Mouse (Mus musculus) liver, embryonic 14.5 days (tissue): ENCODE measurements at regions not wholly inside any gene's neighbourhood (a gene's known extent, or its start where the extent isn't known, plus 50 kb on each side); places are given as distances from the start of the nearest gene placed in this dataset.
A peak's percentile ranks its signal among the peaks of the same experiment; 100 is the strongest.

Experiments
- ATAC-seq: fragments of 200-750 bp; cut with Nextera tagmentation; 2 replicates; pipeline ENCODE4 v1.8.0; 2017; ENCODE audit warnings: moderate number of reproducible peaks, mild to moderate bottlenecking, moderate library complexity; ENCODE audit not compliant: insufficient read depth
- DNase-seq, 3 experiments: peaks; one replicate each; pipeline ENCODE4 v3.0.0-alpha.2; 2012 to 2013; ENCODE audit warnings: low read depth in 3 of 3, low spot score in 3 of 3
- H3K27ac ChIP-seq: fragments of 300-500 bp; sonication (generic); 2 replicates; pipeline ENCODE4 v1.5.1; 2014; ENCODE audit warnings: moderate library complexity, mild to moderate bottlenecking, control low read depth, inconsistent platforms
- H3K27me3 ChIP-seq: fragments of 300-500 bp; sonication (generic); 2 replicates; pipeline ENCODE4 v1.6.1; 2014; ENCODE audit warnings: mild to moderate bottlenecking, low read length, moderate library complexity; ENCODE audit not compliant: control insufficient read depth, insufficient read depth
- H3K36me3 ChIP-seq: fragments of 300-500 bp; sonication (generic); replicated peaks from 2 replicates; pipeline ENCODE4 v1.6.1; 2014; ENCODE audit warnings: low read depth; ENCODE audit not compliant: control insufficient read depth, insufficient read depth
- H3K4me1 ChIP-seq, 2 experiments: fragments of 200-500 bp in 1 of 2; fragments of 300-500 bp in 1 of 2; sonication (generic) in 1 of 2; replicated peaks; 2 replicates each; pipeline ENCODE4 v1.6.1; 2012 to 2014; ENCODE audit warnings: antibody characterized with exemption in 1 of 2, inconsistent platforms in 1 of 2, low read length in 1 of 2; ENCODE audit not compliant: control insufficient read depth in 2 of 2, insufficient read depth in 2 of 2
- H3K4me2 ChIP-seq: fragments of 300-500 bp; sonication (generic); 2 replicates; pipeline ENCODE4 v1.6.1; 2014; ENCODE audit warnings: low read depth, mild to moderate bottlenecking, control low read depth, moderate library complexity
- H3K4me3 ChIP-seq, 2 experiments: fragments of 200-500 bp in 1 of 2; fragments of 300-500 bp in 1 of 2; sonication (generic) in 1 of 2; 2 replicates each; pipeline ENCODE4 v1.5.1; 2012 to 2014; ENCODE audit warnings: low read depth in 2 of 2, low read length in 2 of 2, mild to moderate bottlenecking in 2 of 2, control low read depth in 1 of 2, inconsistent platforms in 1 of 2, moderate library complexity in 1 of 2; ENCODE audit not compliant: insufficient read depth in 1 of 2
- H3K9ac ChIP-seq: fragments of 300-500 bp; sonication (generic); replicated peaks from 2 replicates; pipeline ENCODE4 v1.6.1; 2014; ENCODE audit warnings: mild to moderate bottlenecking, control low read depth, moderate library complexity
- H3K9me3 ChIP-seq: fragments of 300-500 bp; sonication (generic); 2 replicates; pipeline ENCODE4 v1.6.1; 2016; ENCODE audit warnings: low read length, mixed read lengths; ENCODE audit not compliant: control insufficient read depth
- CTCF ChIP-seq: IDR thresholded peaks from 2 replicates; pipeline ENCODE4 v1.5.1; 2016; ENCODE audit warnings: antibody characterized with exemption, low read depth, control low read depth
- EP300 ChIP-seq: IDR thresholded peaks from 2 replicates; pipeline ENCODE4 v1.6.1; 2016; ENCODE audit warnings: antibody characterized with exemption, low read depth
- WGBS: fragments of 180-500 bp; shearing (Covaris S2); extraction: QIAGEN DNeasy Blood & Tissue Kit; methylation state at CpG from one replicate; pipeline ENCODE4 v1.1.7; 2014; ENCODE audit not compliant: insufficient replicate concordance; 5-methylcytosine and 5-hydroxymethylcytosine counted together

DNA sequence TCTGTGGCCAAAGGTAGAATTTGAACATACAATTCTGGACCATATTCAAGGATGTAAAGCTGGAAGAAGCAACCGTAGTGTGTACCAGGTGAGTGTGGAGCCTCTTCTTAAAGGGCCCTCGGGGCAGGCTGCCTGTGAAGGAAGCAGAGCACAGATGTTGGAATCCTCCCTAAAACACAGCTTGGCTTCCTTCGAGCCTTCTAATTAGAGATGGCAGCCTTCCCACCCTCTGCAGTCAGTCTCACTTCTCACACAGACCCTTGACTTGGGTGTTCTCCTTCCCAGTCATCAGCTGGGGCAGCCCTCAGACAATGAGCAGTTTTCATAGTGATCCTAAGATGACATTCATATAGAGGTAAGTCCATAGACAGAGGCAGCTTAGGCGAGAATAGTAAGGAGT lies 371.7 kb upstream of the Gm10131 start:
- no peak for TF ChIP-seq EP300
- TF ChIP-seq CTCF = no peak
- WGBS = 47% methylated on average over 4 of the region's 4 CpGs

DNA sequence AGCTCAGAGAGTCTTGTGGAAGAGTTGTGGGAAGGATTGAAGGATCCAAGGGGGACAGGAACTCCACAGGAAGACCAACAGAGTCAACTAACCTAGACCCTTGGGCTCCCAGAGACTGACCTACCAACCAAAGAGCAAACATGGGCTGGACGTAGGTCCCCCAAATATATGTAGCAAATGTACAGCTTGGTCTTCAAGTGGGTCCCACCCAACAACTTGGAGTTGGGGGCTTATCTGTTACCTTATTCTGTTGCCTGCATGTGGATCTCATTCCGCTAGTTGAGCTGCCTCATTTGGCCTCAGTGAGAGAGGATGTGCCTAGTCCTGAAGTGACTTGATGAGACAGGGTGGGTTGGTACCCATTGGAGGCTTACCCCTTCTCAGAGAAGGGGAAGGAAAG lies 371.1 kb upstream of the Gm10131 start:
- DNase-seq = no peak
- 54% methylated on average over 2 of the region's 2 CpGs for WGBS
- ATAC-seq = no peak
- Histone ChIP-seq H3K9me3 (no peaks in the 10 kb centered on the region), H3K27ac (no peak overlapping the region), H3K4me1 (no peaks in the 10 kb centered on the region), H3K27me3 (no peaks in the 10 kb centered on the region), H3K4me3 (no peak overlapping the region), H3K4me2 (no peak overlapping the region), H3K9ac (no peak overlapping the region), H3K36me3 (no peaks in the 10 kb centered on the region)
- no peak for TF ChIP-seq CTCF
- no peak for TF ChIP-seq EP300

More for the DNA sequence above, 371.7 kb upstream of the Gm10131 start:
- Histone ChIP-seq H3K9me3 (no peaks in the 10 kb centered on the region), H3K9ac (no peak overlapping the region), H3K4me1 (no peaks in the 10 kb centered on the region), H3K27me3 (no peaks in the 10 kb centered on the region), H3K36me3 (no peaks in the 10 kb centered on the region), H3K27ac (no peak overlapping the region), H3K4me2 (no peak overlapping the region), H3K4me3 (no peak overlapping the region)
- DNase-seq (no peak), ATAC-seq (no peak)

DNA sequence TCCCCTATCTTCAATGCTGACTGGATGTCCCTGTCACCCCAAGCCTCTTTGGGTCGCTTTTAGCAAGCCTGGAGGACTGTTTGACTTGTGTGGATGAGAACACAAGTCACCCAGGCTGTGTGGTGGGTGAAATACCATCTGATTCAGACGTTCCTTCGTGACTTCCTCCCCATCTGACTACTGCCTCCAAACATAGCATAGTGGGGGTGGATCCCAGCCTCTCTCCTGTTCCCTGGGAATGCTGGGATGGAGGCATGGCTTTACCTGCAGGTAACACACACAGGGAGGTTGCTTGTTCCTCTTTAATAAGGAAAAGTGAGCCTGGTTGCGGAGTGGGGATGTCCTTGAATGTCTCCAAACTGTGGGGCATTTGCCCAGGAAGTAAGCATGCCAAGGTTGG lies 369.0 kb upstream of the Gm10131 start:
- Histone ChIP-seq H3K4me2 (no peak overlapping the region), H3K36me3 (no peaks in the 10 kb centered on the region), H3K4me3 (no peak overlapping the region), H3K9me3 (no peaks in the 10 kb centered on the region), H3K9ac (no peak overlapping the region), H3K27me3 (no peaks in the 10 kb centered on the region), H3K27ac (no peak overlapping the region), H3K4me1 (no peaks in the 10 kb centered on the region)
- 39% methylated on average over 4 of the region's 4 CpGs for WGBS
- TF ChIP-seq EP300 (no peak), CTCF (no peak)
- DNase-seq (no peak), ATAC-seq (no peak)

DNA sequence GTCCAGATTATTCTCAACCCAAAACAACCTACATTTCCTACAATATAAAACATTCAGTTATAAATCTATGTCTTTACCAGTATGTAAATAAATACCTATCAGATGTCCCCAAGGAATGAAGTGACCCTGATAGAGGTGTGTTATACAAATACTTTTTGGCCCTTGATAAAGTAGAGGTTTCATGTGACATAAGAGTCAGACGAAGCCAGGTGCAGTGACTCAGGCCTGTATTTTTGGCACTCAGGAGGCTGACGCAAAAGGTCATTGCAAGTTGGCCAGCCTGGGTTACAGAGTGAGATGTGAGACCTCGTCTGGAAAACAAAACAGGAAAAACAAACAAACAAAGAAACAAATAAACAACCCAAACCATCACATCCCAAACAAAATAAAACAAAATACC lies 367.4 kb upstream of the Gm10131 start:
- H3K27ac ChIP-seq = no peak overlapping the region
- H3K9ac ChIP-seq = no peak overlapping the region
- no peak for TF ChIP-seq CTCF
- ATAC-seq (no peak), DNase-seq (no peak)
- no peaks in the 10 kb centered on the region for H3K9me3 ChIP-seq
- H3K4me1 ChIP-seq = no peaks in the 10 kb centered on the region
- no peak overlapping the region for H3K4me2 ChIP-seq
- no peak overlapping the region for H3K4me3 ChIP-seq
- no peaks in the 10 kb centered on the region for H3K27me3 ChIP-seq
- 39% methylated on average over 3 of the region's 3 CpGs for WGBS
- no peaks in the 10 kb centered on the region for H3K36me3 ChIP-seq

DNA sequence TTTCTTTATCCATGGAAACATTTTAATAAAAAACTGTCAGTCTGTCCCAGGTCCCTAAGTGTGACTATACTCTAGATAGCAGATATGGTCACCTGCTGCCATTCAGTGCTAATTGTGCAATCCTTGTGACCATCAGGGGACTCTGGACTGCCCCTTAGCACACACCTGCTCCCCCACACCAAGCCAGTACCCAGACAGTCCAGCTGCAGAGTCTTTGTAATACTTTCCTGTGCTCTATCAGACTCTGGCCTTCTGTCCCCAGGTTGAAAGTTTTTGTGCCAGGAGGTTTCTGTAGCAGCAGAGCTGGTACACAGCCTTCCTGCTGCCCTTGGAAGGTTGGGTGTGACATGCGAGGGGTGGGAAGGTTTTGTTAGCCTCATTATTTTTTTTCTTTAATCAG lies 366.9 kb upstream of the Gm10131 start:
- WGBS = 45% methylated on average over 1 of the region's 1 CpGs
- Histone ChIP-seq H3K36me3 (no peaks in the 10 kb centered on the region), H3K27me3 (no peaks in the 10 kb centered on the region), H3K9ac (no peak overlapping the region), H3K4me2 (no peak overlapping the region), H3K9me3 (no peaks in the 10 kb centered on the region), H3K4me1 (no peaks in the 10 kb centered on the region), H3K27ac (no peak overlapping the region), H3K4me3 (no peak overlapping the region)
- ATAC-seq (peak; percentile 31; the same call in 1 of the 2 replicates), DNase-seq (peak in 1 of 3 experiments; percentile 2)
- TF ChIP-seq CTCF (no peak), EP300 (no peak)
